Mouse (Mus musculus): ENCODE measurements at regions not wholly inside any gene's neighbourhood (a gene's known extent, or its start where the extent isn't known, plus 50 kb on each side); places are given as distances from the start of the nearest gene placed in this dataset.

DNA sequence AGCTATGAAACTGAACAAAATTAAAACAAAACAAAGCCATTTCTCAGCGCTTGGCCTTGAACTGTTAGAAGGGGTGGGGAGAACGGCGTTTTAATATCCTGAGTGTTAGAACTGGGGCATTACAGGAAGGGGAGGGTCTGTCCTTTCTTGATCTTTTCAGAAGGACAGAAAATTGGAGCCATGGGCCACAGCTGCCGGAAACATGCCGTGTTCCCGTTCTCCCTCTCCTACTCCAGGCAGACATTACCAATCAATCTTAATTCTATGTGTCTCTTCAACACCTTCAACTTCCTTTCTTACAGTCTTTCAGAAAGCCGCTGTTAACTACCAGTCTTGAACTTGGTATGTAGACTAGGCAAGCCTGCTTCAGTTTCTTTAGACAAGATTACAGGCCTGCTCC, 134.7 kb downstream of the Zfp365 start:
- Histone ChIP-seq H3K27ac (ENCODE audit: low read depth) (peak overlapping the region; percentile 51), H3K4me2 (ENCODE audit: low read depth, low read length) (no peak overlapping the region), H3K27me3 (ENCODE audit: control insufficient read depth, insufficient read depth, low read length) (no peaks in the 10 kb centered on the region), H3K4me1 (ENCODE audit: control insufficient read depth, insufficient read depth) (no peaks in the 10 kb centered on the region), H3K9ac (replicated peaks; ENCODE audit: low read depth, low read length) (no peak overlapping the region), H3K36me3 (replicated peaks; ENCODE audit: control insufficient read depth, insufficient read depth, low read length) (no peaks in the 10 kb centered on the region), H3K4me3 (ENCODE audit: low read depth, low read length) (no peak overlapping the region), H3K9me3 (replicated peaks; ENCODE audit: control insufficient read depth, low read length) (no peaks in the 10 kb centered on the region)
- no peak for ATAC-seq (ENCODE audit: insufficient read depth, low read depth)
- WGBS = 76% methylated on average over 7 of the region's 7 CpGs
- TF ChIP-seq CTCF (IDR thresholded peaks at IDR 0.05; ENCODE audit: low read depth) = no peak
- TF ChIP-seq EP300 (IDR thresholded peaks at IDR 0.05; ENCODE audit: low read depth) = no peak
- DNase-seq (ENCODE audit: low spot score) = no peak

DNA sequence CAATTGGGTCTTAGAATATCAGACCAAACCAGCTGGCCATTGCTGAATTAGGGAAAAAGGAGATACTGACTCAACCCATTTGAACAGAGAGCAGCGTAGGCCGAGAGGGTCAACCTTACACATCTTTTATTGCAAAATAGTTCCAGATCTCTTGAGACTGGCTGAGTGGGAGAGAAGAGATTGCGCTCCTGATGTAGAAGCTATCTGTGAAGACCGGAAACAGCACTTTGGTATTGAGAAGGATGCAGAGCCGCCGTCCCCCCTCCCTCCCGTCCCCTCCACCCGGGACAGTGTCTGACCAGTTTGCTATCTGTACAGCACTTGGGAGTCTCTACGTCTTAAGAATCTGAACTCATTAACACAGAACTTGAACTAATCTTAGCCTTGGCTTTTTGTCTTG, 135.6 kb downstream of the Zfp365 start:
- Histone ChIP-seq H3K36me3 (replicated peaks; ENCODE audit: control insufficient read depth, insufficient read depth, low read length) (no peaks in the 10 kb centered on the region), H3K4me3 (ENCODE audit: low read depth, low read length) (no peak overlapping the region), H3K27me3 (ENCODE audit: control insufficient read depth, insufficient read depth, low read length) (no peaks in the 10 kb centered on the region), H3K4me1 (ENCODE audit: control insufficient read depth, insufficient read depth) (no peaks in the 10 kb centered on the region), H3K27ac (ENCODE audit: low read depth) (peak overlapping the region; percentile 51; the same call in 1 of the 2 replicates), H3K9ac (replicated peaks; ENCODE audit: low read depth, low read length) (no peak overlapping the region), H3K4me2 (ENCODE audit: low read depth, low read length) (no peak overlapping the region), H3K9me3 (replicated peaks; ENCODE audit: control insufficient read depth, low read length) (no peaks in the 10 kb centered on the region)
- no peak for DNase-seq (ENCODE audit: low spot score)
- no peak for TF ChIP-seq CTCF (IDR thresholded peaks at IDR 0.05; ENCODE audit: low read depth)
- TF ChIP-seq EP300 (IDR thresholded peaks at IDR 0.05; ENCODE audit: low read depth) = no peak
- 66% methylated on average over 9 of the region's 9 CpGs for WGBS
- ATAC-seq (ENCODE audit: insufficient read depth, low read depth) = no peak

DNA sequence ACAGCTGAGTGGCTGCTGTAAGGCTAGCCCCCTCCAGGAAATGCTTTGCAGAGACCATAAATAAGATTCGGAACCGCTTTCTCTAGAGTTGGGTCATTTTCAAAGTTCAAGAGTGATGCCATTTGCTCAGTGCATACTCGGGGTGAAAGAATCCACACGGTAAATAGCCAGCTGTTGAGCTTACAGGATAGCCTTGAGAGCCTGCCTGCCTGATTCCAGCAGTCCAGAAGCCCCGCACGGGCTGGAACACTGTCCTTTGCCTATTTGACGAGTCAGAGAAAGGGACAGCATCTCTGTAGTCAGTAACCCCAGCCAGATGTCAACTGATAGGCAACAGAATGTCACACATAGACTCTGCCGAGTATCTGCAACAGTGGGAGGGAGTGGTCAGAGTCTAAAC, 140.7 kb downstream of the Zfp365 start:
- WGBS = 58% methylated on average over 8 of the region's 8 CpGs
- Histone ChIP-seq H3K4me2 (ENCODE audit: low read depth, low read length) (no peak overlapping the region), H3K27ac (ENCODE audit: low read depth) (no peak overlapping the region), H3K9ac (replicated peaks; ENCODE audit: low read depth, low read length) (no peak overlapping the region), H3K4me1 (ENCODE audit: control insufficient read depth, insufficient read depth) (no peaks in the 10 kb centered on the region), H3K4me3 (ENCODE audit: low read depth, low read length) (no peak overlapping the region), H3K27me3 (ENCODE audit: control insufficient read depth, insufficient read depth, low read length) (no peaks in the 10 kb centered on the region), H3K9me3 (replicated peaks; ENCODE audit: control insufficient read depth, low read length) (no peaks in the 10 kb centered on the region), H3K36me3 (replicated peaks; ENCODE audit: control insufficient read depth, insufficient read depth, low read length) (no peaks in the 10 kb centered on the region)
- TF ChIP-seq EP300 (IDR thresholded peaks at IDR 0.05; ENCODE audit: low read depth) (no peak), CTCF (IDR thresholded peaks at IDR 0.05; ENCODE audit: low read depth) (no peak)
- DNase-seq (ENCODE audit: low spot score) (no peak), ATAC-seq (ENCODE audit: insufficient read depth, low read depth) (no peak)

DNA sequence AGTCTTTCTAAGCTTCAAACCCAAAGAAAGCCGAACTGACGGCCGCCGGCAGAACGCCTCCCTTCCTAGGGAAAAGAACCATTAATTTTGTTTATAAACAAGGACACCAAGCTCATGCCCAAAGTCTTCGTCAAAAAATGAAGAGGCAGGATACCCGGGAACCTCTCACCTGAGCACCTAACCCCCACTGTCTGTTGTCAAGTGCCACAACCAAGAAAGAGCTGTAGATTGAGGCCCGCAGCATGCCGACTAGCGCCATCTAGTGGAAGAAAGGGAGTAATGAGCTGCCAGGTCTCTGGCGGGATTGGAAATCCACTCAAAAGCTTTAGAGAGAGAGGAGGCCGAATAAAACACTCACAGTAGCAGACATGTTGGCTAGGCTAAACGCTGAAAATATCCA, 146.4 kb downstream of the Zfp365 start:
- H3K4me2 ChIP-seq (ENCODE audit: low read depth, low read length) = no peak overlapping the region
- WGBS = 37% methylated on average over 13 of the region's 13 CpGs
- no peak overlapping the region for H3K4me3 ChIP-seq (ENCODE audit: low read depth, low read length)
- DNase-seq (ENCODE audit: low spot score) (peak; percentile 42), ATAC-seq (ENCODE audit: insufficient read depth, low read depth) (no peak)
- no peaks in the 10 kb centered on the region for H3K4me1 ChIP-seq (ENCODE audit: control insufficient read depth, insufficient read depth)
- no peaks in the 10 kb centered on the region for H3K9me3 ChIP-seq (replicated peaks; ENCODE audit: control insufficient read depth, low read length)
- TF ChIP-seq CTCF (IDR thresholded peaks at IDR 0.05; ENCODE audit: low read depth) (peak; percentile 83), EP300 (IDR thresholded peaks at IDR 0.05; ENCODE audit: low read depth) (no peak)
- H3K9ac ChIP-seq (replicated peaks; ENCODE audit: low read depth, low read length) = no peak overlapping the region
- H3K27ac ChIP-seq (ENCODE audit: low read depth) = no peak overlapping the region
- H3K36me3 ChIP-seq (replicated peaks; ENCODE audit: control insufficient read depth, insufficient read depth, low read length) = no peaks in the 10 kb centered on the region
- H3K27me3 ChIP-seq (ENCODE audit: control insufficient read depth, insufficient read depth, low read length) = no peaks in the 10 kb centered on the region

DNA sequence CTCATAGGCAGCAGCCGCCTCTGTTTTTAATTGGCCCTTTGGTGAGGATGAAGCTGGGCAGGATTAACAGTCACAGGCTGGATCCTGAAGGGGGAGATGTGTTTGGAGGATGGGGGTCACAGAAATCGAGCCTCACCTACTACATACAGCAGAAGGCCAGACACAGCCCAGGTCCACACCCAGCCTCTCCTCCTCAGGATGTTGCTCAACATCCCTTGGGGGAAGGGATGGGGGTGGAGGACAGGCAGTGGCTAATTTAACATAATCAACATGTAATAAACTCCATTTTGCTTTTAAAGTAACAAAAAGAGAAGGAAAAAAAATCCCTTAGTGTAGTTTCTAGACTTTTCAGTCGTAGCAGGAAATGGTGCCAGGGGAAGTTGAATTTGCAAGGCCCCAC, 152.0 kb downstream of the Zfp365 start:
- no peak overlapping the region for H3K27ac ChIP-seq (ENCODE audit: low read depth)
- H3K4me1 ChIP-seq (ENCODE audit: control insufficient read depth, insufficient read depth) = no peaks in the 10 kb centered on the region
- no peak overlapping the region for H3K4me2 ChIP-seq (ENCODE audit: low read depth, low read length)
- no peak for TF ChIP-seq EP300 (IDR thresholded peaks at IDR 0.05; ENCODE audit: low read depth)
- TF ChIP-seq CTCF (IDR thresholded peaks at IDR 0.05; ENCODE audit: low read depth) = no peak
- no peak overlapping the region for H3K9ac ChIP-seq (replicated peaks; ENCODE audit: low read depth, low read length)
- no peaks in the 10 kb centered on the region for H3K36me3 ChIP-seq (replicated peaks; ENCODE audit: control insufficient read depth, insufficient read depth, low read length)
- no peak overlapping the region for H3K4me3 ChIP-seq (ENCODE audit: low read depth, low read length)
- DNase-seq (ENCODE audit: low spot score) (peak; percentile 21), ATAC-seq (ENCODE audit: insufficient read depth, low read depth) (no peak)
- 50% methylated on average over 3 of the region's 3 CpGs for WGBS
- no peaks in the 10 kb centered on the region for H3K27me3 ChIP-seq (ENCODE audit: control insufficient read depth, insufficient read depth, low read length)
- no peaks in the 10 kb centered on the region for H3K9me3 ChIP-seq (replicated peaks; ENCODE audit: control insufficient read depth, low read length)

DNA sequence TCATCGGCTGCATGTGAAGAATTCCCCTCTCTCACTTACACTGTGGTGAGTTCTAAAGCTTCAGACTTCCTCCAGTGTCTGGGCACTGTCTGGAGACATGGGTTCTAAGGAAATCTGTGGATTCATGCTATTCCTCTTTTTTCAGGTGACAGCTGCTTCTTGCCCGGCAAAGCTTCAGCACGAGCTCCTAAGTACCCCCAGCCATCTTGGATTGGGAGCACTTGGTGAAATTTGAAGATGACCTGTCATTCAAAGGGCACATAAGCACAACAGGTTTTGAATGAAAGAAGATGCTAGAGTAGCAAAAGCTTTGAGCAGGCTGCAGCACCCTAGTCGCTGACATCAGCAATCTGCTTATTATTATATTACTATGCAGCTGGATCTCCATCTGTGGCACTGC, 164.3 kb downstream of the Zfp365 start:
- WGBS = 84% methylated on average over 4 of the region's 4 CpGs

More for the DNA sequence above, 164.3 kb downstream of the Zfp365 start:
- Histone ChIP-seq H3K27me3 (ENCODE audit: control insufficient read depth, insufficient read depth, low read length) (no peaks in the 10 kb centered on the region), H3K4me1 (ENCODE audit: control insufficient read depth, insufficient read depth) (no peaks in the 10 kb centered on the region), H3K4me3 (ENCODE audit: low read depth, low read length) (no peak overlapping the region), H3K9ac (replicated peaks; ENCODE audit: low read depth, low read length) (no peak overlapping the region), H3K27ac (ENCODE audit: low read depth) (no peak overlapping the region), H3K4me2 (ENCODE audit: low read depth, low read length) (no peak overlapping the region), H3K36me3 (replicated peaks; ENCODE audit: control insufficient read depth, insufficient read depth, low read length) (no peaks in the 10 kb centered on the region), H3K9me3 (replicated peaks; ENCODE audit: control insufficient read depth, low read length) (no peaks in the 10 kb centered on the region)
- DNase-seq (ENCODE audit: low spot score) = no peak
- no peak for ATAC-seq (ENCODE audit: insufficient read depth, low read depth)
- TF ChIP-seq EP300 (IDR thresholded peaks at IDR 0.05; ENCODE audit: low read depth) = no peak
- TF ChIP-seq CTCF (IDR thresholded peaks at IDR 0.05; ENCODE audit: low read depth) = no peak

Data from heart, postnatal 0 days (tissue).